Mouse (Mus musculus): Measurements from ENCODE around the gene Fancc.

DNA sequence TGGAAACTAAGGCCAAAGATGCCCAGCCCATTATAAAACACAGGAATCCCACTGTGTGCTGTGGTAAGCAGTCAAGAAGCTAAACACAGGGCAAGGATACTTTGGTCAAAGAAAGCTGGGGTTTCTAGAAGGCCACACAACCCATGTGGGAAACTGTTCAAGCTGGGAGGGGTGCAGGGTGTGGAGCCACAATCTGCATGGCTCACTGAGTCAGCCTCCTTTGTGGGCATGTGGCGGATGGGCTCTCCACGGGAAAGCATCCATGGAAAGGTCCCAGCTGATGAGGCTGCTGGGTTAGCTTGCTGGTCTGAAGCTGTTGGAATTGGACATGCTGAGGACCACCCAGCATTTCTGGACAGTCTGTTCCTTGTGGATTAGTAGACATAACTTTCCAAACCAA, 154.3 kb downstream of the Fancc start:
- TF ChIP-seq POLR2A (IDR thresholded peaks at IDR 0.05; ENCODE audit: low read depth, low read length) (no peak), CTCF (conservative IDR thresholded peaks at IDR 0.05; ENCODE audit: insufficient read depth, insufficient read length, low read depth, low read length) (no peak)

Data from kidney, adult 2 months (tissue).